Mouse (Mus musculus): ENCODE measurements around the gene Nabp2.

DNA sequence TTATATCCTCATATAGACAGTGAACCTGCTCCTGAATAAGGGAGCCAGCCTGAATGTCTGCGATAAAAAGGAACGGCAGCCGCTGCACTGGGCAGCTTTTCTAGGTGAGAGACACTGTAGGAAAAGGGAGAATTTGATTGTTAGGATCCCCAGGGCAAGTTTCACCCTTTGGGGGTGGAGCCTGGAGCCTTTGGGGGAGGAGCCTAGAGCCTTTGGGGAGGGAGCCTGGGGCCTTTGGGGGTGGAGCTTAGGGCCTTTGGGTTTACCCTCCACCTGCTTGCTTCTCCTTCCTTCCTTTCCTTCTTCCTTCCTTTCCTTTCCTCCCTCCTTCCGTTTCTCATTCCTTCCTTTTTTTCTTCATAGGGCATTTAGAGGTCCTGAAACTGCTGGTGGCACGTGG, 30.7 kb downstream of the Nabp2 start:
- no peak for TF ChIP-seq MAFK (IDR thresholded peaks at IDR 0.05; ENCODE audit: insufficient read depth, low read depth, low read length)
- no peak for TF ChIP-seq CHD2 (IDR thresholded peaks at IDR 0.05; ENCODE audit: low read depth, low read length)
- TF ChIP-seq ZC3H11A (IDR thresholded peaks at IDR 0.05; ENCODE audit: borderline replicate concordance, low read depth, low read length) = no peak
- no peak for TF ChIP-seq HCFC1 (IDR thresholded peaks at IDR 0.05; ENCODE audit: borderline replicate concordance, insufficient read depth, low read length)
- TF ChIP-seq ZNF384 (IDR thresholded peaks at IDR 0.05; ENCODE audit: low read depth, low read length) = no peak
